Mouse (Mus musculus) midbrain, embryonic 11.5 days (tissue): ENCODE data around the gene Retreg3. TPM values are rescaled to one million over a fixed set of nuclear protein-coding genes. Genes with fewer than 3 reads are reported as not detected.

Source experiments
- ATAC-seq: fragments of 200-750 bp; cut with Nextera tagmentation; 2 replicates; pipeline ENCODE4 v1.8.0; 2017; ENCODE audit warnings: moderate TSS enrichment, moderate library complexity; ENCODE audit not compliant: low FRiP score
- DNase-seq: peaks from one replicate; pipeline ENCODE4 v3.0.0; 2015; ENCODE audit warnings: low spot score; ENCODE audit errors: missing footprints
- H3K27ac ChIP-seq: fragments of 300-500 bp; sonication (generic); 2 replicates; pipeline ENCODE4 v1.5.1; 2014; ENCODE audit warnings: low read depth, low read length
- H3K27me3 ChIP-seq: fragments of 300-500 bp; sonication (generic); 2 replicates; pipeline ENCODE4 v1.6.1; 2014; ENCODE audit warnings: mild to moderate bottlenecking, low read length, moderate library complexity, mixed read lengths; ENCODE audit not compliant: control insufficient read depth, insufficient read depth
- H3K36me3 ChIP-seq: fragments of 300-500 bp; sonication (generic); 2 replicates; pipeline ENCODE4 v1.6.1; 2014; ENCODE audit warnings: mild to moderate bottlenecking, low read length, moderate library complexity, mixed read lengths; ENCODE audit not compliant: control insufficient read depth, insufficient read depth
- H3K4me1 ChIP-seq: fragments of 300-500 bp; sonication (generic); 2 replicates; pipeline ENCODE4 v1.6.1; 2014; ENCODE audit warnings: low read length; ENCODE audit not compliant: control insufficient read depth, insufficient read depth
- H3K4me2 ChIP-seq: fragments of 300-500 bp; sonication (generic); 2 replicates; pipeline ENCODE4 v1.6.1; 2014; ENCODE audit warnings: mild to moderate bottlenecking, moderate library complexity
- H3K4me3 ChIP-seq: fragments of 300-500 bp; sonication (generic); 2 replicates; pipeline ENCODE4 v1.5.1; 2014; ENCODE audit warnings: low read depth, low read length
- H3K9ac ChIP-seq: fragments of 300-500 bp; sonication (generic); 2 replicates; pipeline ENCODE4 v1.6.1; 2014; ENCODE audit warnings: low read length
- H3K9me3 ChIP-seq: fragments of 300-500 bp; sonication (generic); 2 replicates; pipeline ENCODE4 v1.6.1; 2016; ENCODE audit warnings: low read length; ENCODE audit not compliant: control insufficient read depth
- WGBS: fragments of 180-500 bp; shearing (Covaris S2); extraction: QIAGEN DNeasy Blood & Tissue Kit; methylation state at CpG from one replicate; pipeline ENCODE4 v1.1.7; 2014; 5-methylcytosine and 5-hydroxymethylcytosine counted together
- polyA plus RNA-seq: library from polyadenylated mRNA; unstranded; fragments of >200 nt; fragmentation: Nextera tagmentation; extraction: Ambion mirVana; gene quantifications from 2 replicates; pipeline ENCODE4 v1.2.1, GENCODE M21; 2014

The Retreg3 gene
- polyA plus RNA-seq, 1 experiment from 2014 or later: 11.4 TPM

DNA sequence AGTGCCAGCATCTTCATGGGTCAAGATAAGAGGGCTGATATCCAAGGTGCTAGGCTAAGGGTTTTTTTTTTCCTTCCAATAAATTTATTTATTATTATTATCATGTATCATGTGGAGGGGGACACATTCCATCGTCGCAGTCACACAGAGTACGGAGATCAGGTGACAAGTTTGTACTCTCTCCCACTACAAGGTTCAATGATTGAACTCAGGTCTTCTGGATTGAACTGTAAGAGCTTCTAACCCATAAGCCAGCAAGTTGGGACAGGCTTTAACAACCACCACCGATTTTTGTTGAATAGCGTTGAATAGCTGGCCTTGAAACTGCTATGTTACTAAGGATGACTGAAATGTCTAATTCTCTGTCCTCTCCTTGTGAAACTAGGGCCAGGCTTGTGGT lies 39.3 kb downstream of the Retreg3 start:
- no peak overlapping the region for H3K4me2 ChIP-seq
- H3K36me3 ChIP-seq: no peaks in the 10 kb centered on the region
- H3K27me3 ChIP-seq: peaks cover 50% of the 10 kb centered on the region
- peaks cover 8% of the 10 kb centered on the region for H3K4me1 ChIP-seq
- H3K27ac ChIP-seq: no peak overlapping the region
- H3K9me3 ChIP-seq: no peaks in the 10 kb centered on the region
- DNase-seq (no peak), ATAC-seq (no peak)
- H3K9ac ChIP-seq: no peak overlapping the region
- 58% methylated on average over 5 of the region's 5 CpGs for WGBS
- H3K4me3 ChIP-seq: no peak overlapping the region

DNA sequence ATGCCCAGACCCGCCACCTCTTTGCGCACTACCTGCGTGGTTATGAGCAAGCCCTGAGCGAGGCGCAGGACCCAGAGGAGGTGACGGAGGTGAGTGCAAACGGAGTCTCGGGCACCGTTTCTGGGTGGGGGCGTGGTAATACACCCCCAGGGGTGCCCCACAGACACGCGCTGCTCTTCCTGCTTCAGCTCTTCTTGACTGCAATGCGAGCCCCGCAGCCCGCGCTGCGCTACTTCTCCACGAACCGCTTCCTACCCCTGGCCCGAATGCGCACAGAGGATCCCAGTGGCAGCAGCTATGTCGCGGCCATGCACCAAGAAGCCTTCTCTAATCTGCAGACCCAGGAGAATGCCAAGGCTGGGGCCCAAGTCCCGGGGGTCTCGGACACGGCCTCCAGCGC lies 39.9 kb downstream of the Retreg3 start:
- WGBS: 1% methylated on average over 27 of the region's 27 CpGs
- Histone ChIP-seq H3K9me3 (no peaks in the 10 kb centered on the region), H3K27ac (no peak overlapping the region), H3K27me3 (peaks cover 50% of the 10 kb centered on the region), H3K4me1 (peaks cover 8% of the 10 kb centered on the region), H3K4me2 (no peak overlapping the region), H3K4me3 (no peak overlapping the region), H3K9ac (no peak overlapping the region), H3K36me3 (no peaks in the 10 kb centered on the region)
- ATAC-seq (no peak), DNase-seq (no peak)

DNA sequence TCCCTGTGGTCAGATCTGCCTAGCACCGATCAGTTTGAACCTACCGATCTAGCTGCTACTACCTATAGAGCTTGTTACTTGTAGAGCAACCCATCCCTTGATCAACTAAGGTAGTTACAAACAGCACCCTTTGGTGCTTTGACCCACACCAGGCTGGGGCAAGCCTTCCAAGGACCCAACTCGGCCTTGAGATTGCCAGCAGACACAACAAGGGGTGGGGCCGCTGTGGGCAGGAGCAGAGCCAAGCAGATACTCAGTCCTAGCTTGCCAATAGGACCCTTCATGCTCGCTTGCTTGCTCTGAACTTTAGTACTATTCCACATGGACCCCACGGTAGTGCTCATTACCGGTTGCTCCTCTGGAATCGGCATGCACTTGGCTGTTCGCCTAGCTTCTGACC lies 41.6 kb downstream of the Retreg3 start, which contains the start of gene Hsd17b1:
TSS of gene Hsd17b1 (plus strand) at position 291 of the 400 bp plus-strand sequence.
- ATAC-seq (no peak), DNase-seq (no peak)
- no peaks in the 10 kb centered on the region for H3K9me3 ChIP-seq
- peaks cover 4% of the 10 kb centered on the region for H3K4me1 ChIP-seq
- no peak within 1 kb of the TSS for H3K4me2 ChIP-seq
- H3K27me3 ChIP-seq: peaks cover 50% of the 10 kb centered on the region
- no peak within 1 kb of the TSS for H3K4me3 ChIP-seq
- WGBS: 70% methylated on average over 9 of the region's 9 CpGs
- H3K36me3 ChIP-seq: no peaks in the 10 kb centered on the region
- H3K9ac ChIP-seq: no peak within 1 kb of the TSS
- no peak within 1 kb of the TSS for H3K27ac ChIP-seq

DNA sequence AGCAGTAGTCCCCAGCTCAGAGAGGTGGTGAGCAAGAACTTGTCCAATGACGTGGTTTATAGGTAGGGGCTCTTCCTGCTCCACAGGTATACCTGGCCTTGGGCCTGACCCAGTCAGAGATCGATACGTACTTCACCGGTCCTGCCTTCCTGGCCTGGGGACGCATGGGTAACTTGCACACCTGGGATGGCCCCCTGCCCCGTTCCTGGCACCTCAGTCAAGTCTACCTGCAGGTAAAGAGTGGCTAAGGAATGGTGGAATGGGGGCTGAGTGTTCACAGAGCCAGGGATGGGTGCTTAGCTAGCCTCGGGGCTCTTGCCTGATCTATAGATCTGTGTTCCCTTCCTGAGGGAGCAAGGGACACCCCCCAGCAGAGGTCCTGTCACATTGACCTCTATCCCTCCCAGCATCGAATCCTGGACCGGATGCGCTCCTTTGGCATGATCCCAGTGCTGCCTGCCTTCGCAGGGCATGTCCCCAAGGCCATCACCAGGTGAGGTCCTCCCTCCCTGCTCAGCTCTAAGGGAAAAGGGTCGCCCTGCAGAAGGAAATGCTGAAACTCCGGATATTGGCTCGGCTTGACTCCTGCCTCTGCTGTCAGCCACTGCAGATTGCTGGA lies 47.8 kb downstream of the Retreg3 start:
- 75% methylated on average over 14 of the region's 14 CpGs for WGBS
- no peaks in the 10 kb centered on the region for H3K36me3 ChIP-seq
- DNase-seq (no peak), ATAC-seq (no peak)
- H3K4me2 ChIP-seq: no peak overlapping the region
- no peak overlapping the region for H3K4me3 ChIP-seq
- no peaks in the 10 kb centered on the region for H3K9me3 ChIP-seq
- H3K27me3 ChIP-seq: peaks cover 7% of the 10 kb centered on the region
- no peak overlapping the region for H3K27ac ChIP-seq
- H3K9ac ChIP-seq: no peak overlapping the region
- H3K4me1 ChIP-seq: peaks cover 5% of the 10 kb centered on the region

DNA sequence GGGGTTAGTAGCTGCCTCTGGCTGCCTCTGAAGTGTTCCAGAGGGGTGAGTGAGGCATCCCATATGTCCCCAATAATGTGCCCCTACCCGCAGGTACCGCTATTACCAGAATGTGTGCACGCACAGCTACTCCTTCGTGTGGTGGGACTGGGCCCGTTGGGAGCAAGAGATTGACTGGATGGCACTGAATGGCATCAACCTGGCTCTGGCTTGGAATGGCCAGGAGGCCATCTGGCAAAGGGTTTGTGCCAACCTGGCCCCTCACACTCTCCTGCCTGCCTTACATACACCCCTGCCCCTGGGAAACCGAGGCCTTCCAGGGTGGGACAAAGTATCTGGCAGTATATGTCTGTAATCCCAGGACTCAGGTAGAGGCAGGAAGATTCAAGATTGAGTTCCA lies 48.7 kb downstream of the Retreg3 start:
- no peak overlapping the region for H3K4me3 ChIP-seq
- DNase-seq: no peak
- peaks cover 2% of the 10 kb centered on the region; the same call in 1 of the 2 replicates for H3K27me3 ChIP-seq
- peak overlapping the region; percentile 86; the same call in 1 of the 2 replicates for H3K9ac ChIP-seq
- no peaks in the 10 kb centered on the region for H3K36me3 ChIP-seq
- no peak overlapping the region for H3K27ac ChIP-seq
- ATAC-seq: no peak
- H3K9me3 ChIP-seq: no peaks in the 10 kb centered on the region
- 81% methylated on average over 6 of the region's 6 CpGs for WGBS
- peaks cover 7% of the 10 kb centered on the region for H3K4me1 ChIP-seq
- H3K4me2 ChIP-seq: peak overlapping the region; percentile 99; the same call in 1 of the 2 replicates

DNA sequence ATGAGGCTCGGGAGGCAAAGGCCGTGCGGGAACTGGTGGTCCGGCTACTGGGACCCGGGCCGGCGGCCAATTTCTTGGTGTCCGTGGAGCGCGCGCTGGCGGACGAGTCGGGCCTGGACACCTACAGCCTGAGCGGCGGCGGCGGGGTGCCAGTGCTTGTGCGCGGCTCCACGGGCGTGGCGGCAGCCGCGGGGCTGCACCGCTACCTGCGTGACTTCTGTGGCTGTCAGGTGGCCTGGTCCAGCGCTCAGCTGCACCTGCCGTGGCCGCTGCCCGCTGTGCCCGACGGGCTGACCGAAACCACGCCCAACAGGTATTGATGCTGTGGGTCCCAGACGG lies 49.5 kb downstream of the Retreg3 start:
- under 1% methylated on average over 34 of the region's 36 CpGs for WGBS

DNA sequence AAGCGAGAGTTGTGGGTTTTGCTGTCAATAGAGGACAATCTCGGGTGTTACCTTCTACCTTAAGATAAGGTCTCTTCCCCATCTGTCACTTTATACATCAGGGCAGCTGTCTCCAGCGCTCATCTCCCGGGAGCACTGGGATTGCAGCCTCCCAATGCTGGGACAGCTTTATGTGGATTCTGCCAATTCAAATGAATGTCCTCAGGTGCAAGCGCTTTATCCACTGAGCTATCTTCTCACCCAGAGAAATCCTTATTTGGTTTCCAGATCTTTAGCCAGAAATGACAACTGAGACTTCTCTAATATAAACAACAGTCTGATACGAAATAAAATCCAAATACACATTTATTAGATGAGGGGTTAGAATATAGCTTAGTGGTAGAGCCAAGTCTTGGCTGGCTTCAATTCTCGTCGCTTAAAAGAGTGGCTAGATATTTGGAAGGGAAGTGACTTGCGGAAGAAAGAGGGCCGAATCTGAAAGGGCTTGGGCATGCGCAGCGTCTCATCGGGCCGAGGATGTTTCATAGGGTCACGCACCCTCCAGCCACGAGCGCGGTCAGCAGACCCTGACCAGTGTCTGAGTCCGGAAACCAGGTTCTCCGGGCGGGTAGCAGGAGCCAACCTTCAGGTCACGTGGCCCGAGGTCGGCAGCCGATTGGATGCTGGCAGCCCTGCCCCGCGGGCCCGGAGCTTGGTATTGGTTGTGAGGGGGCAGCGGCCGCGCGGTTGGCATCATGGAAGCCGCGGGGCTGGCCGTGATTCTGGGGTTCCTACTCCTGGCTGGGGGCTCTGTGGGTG lies 50.1 kb downstream of the Retreg3 start, which contains the start of gene Naglu:
TSS of gene Naglu (plus strand) at position 622 of the 798 bp plus-strand sequence.
- Histone ChIP-seq H3K4me2 (peak within 1 kb of the TSS; percentile 99), H3K9ac (peak within 1 kb of the TSS; percentile 86), H3K36me3 (no peaks in the 10 kb centered on the region), H3K9me3 (no peaks in the 10 kb centered on the region), H3K4me3 (peak within 1 kb of the TSS; percentile 82), H3K27me3 (peaks cover 2% of the 10 kb centered on the region; the same call in 1 of the 2 replicates), H3K4me1 (peaks cover 7% of the 10 kb centered on the region), H3K27ac (no peak within 1 kb of the TSS)
- WGBS: 4% methylated on average over 35 of the region's 35 CpGs
- ATAC-seq (peak; percentile 92), DNase-seq (peak; percentile 98)

More for the DNA sequence above, 49.5 kb downstream of the Retreg3 start:
- Histone ChIP-seq H3K4me2 (peak overlapping the region; percentile 99), H3K9ac (peak overlapping the region; percentile 86), H3K4me3 (peak overlapping the region; percentile 82), H3K36me3 (no peaks in the 10 kb centered on the region), H3K4me1 (peaks cover 7% of the 10 kb centered on the region), H3K27ac (no peak overlapping the region), H3K27me3 (peaks cover 2% of the 10 kb centered on the region; the same call in 1 of the 2 replicates), H3K9me3 (no peaks in the 10 kb centered on the region)
- ATAC-seq: peak; percentile 73
- DNase-seq: no peak

DNA sequence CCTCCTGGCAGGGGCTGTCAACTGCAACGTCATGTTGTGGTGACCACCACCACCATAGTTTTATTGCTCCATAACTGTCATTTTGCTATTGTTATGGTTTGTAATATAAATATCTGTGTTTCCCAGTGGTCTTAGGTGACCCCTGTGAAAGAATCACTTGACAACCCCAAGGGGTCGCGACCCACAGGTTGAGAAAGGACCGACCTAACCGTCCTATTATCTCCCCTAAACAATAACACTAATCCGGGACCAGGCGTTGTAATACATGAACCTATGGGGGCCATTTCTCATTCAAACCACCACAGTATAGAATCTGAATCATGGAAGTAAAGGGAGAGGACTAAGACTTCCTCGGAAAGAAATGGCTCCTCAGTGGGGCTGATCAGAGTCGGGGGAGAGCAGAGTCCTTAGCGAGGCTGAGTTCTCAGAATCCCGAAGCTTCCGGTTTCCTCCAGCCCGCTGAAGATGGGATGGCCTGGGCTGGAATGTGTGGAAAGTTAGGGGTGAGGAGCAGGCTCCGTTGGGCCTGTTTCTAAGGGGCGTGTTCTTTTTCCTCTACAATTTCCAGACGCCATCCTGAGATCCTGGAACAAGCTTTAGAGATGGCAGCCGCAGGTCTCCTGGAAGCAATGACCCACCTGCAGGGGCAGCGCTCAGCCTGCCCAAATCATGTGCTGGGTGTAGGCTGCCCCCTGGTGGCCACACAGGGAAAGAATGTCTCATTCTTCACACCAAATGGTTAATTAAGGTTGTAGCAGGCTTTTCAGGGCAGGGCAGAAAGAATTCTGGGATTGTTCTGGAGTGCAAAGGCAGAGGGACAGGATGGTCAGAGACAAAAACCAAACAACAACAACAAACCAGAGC lies 52.9 kb downstream of the Retreg3 start:
- H3K9me3 ChIP-seq: no peaks in the 10 kb centered on the region
- peaks cover 7% of the 10 kb centered on the region for H3K4me1 ChIP-seq
- peak overlapping the region; percentile 22 for H3K4me3 ChIP-seq
- peaks cover 2% of the 10 kb centered on the region; the same call in 1 of the 2 replicates for H3K27me3 ChIP-seq
- H3K4me2 ChIP-seq: peak overlapping the region; percentile 52
- no peaks in the 10 kb centered on the region for H3K36me3 ChIP-seq
- no peak overlapping the region for H3K27ac ChIP-seq
- DNase-seq: peak; percentile 96
- 20% methylated on average over 18 of the region's 18 CpGs for WGBS
- H3K9ac ChIP-seq: peak overlapping the region; percentile 55
- no peak for ATAC-seq
